In genomic region chr8:124950069-124950456, GRCm38 (mm10) we compare ENCODE assay signal across 8 mouse cellular contexts. TPM values are rescaled to one million over a fixed set of nuclear protein-coding genes. Genes with fewer than 3 reads are reported as not detected.
DNase-seq lines count a peak whose midpoint lies in the region; ATAC-seq lines count a peak whose summit lies in the region.

No protein-coding gene starts in this region.

- H3K9ac ChIP-seq in hindbrain, embryonic 15.5 days: peak overlapping the region; percentile 97
- peak overlapping the region; percentile 94 for H3K9ac ChIP-seq in midbrain, embryonic 15.5 days

- ATAC-seq in hindbrain, embryonic 15.5 days (ENCODE audit: low FRiP score, low read depth): no peak
- ATAC-seq in midbrain, embryonic 15.5 days (replicated peaks): no peak

- H3K4me2 ChIP-seq in hindbrain, embryonic 15.5 days: peak overlapping the region; percentile 75
- H3K4me2 ChIP-seq in midbrain, embryonic 15.5 days: peak overlapping the region; percentile 84

- DNase-seq in kidney, adult 18-20 months: peak; percentile 18
- DNase-seq in kidney, postnatal 4 days: no peak
- peak; percentile 24 for DNase-seq in adipocyte (ENCODE audit: low spot score)
- DNase-seq in adrenal gland, postnatal 4 days (ENCODE audit: low spot score in 2 of 2): no peak
- DNase-seq in adrenal gland, postnatal 10 days: no peak
- no peak for DNase-seq in left cerebral cortex, adult 11 months (ENCODE audit: low spot score)

- no peaks in the 10 kb centered on the region for H3K27me3 ChIP-seq in hindbrain, embryonic 15.5 days
- no peaks in the 10 kb centered on the region for H3K27me3 ChIP-seq in midbrain, embryonic 15.5 days (replicated peaks)

- 28% methylated on average over 10 of the region's 10 CpGs for WGBS in hindbrain, embryonic 15.5 days
- WGBS in midbrain, embryonic 15.5 days: 25% methylated on average over 10 of the region's 10 CpGs

- H3K4me1 ChIP-seq in hindbrain, embryonic 15.5 days (replicated peaks): peaks cover 40% of the 10 kb centered on the region
- peaks cover 39% of the 10 kb centered on the region for H3K4me1 ChIP-seq in midbrain, embryonic 15.5 days

- no peaks in the 10 kb centered on the region for H3K9me3 ChIP-seq in hindbrain, embryonic 15.5 days
- no peaks in the 10 kb centered on the region for H3K9me3 ChIP-seq in midbrain, embryonic 15.5 days

- no peaks in the 10 kb centered on the region for H3K36me3 ChIP-seq in hindbrain, embryonic 15.5 days
- H3K36me3 ChIP-seq in midbrain, embryonic 15.5 days (replicated peaks): no peaks in the 10 kb centered on the region

- H3K27ac ChIP-seq in hindbrain, embryonic 15.5 days (replicated peaks): peak overlapping the region; percentile 98
- H3K27ac ChIP-seq in midbrain, embryonic 15.5 days: peak overlapping the region; percentile 97

- H3K4me3 ChIP-seq in hindbrain, embryonic 15.5 days: peak overlapping the region; percentile 96
- peak overlapping the region; percentile 87 for H3K4me3 ChIP-seq in midbrain, embryonic 15.5 days

RNA-seq across cellular contexts. Expression of gene Egln1, which starts 0.9 kb away (rescaled TPM):
- polyA plus RNA-seq in hindbrain, embryonic 15.5 days (2015; fragmentation: Nextera tagmentation; extraction: Ambion mirVana): 15.5 and 16.9 TPM in 2 replicates
- 17.8 and 18.1 TPM in 2 replicates for polyA plus RNA-seq in midbrain, embryonic 15.5 days (2015; fragmentation: Nextera tagmentation; extraction: Ambion mirVana)
- total RNA-seq in adrenal gland, postnatal 4 days (2021): 10 to 100 TPM; 45.2 to 47.4 TPM
- total RNA-seq in adrenal gland, postnatal 10 days (2021): 10 to 100 TPM; 66.9 to 73.0 TPM

RNA-seq across cellular contexts. Expression of gene Sprtn, which starts 52.4 kb away (rescaled TPM):
- 8.8 and 9.3 TPM in 2 replicates for polyA plus RNA-seq in hindbrain, embryonic 15.5 days (2015; fragmentation: Nextera tagmentation; extraction: Ambion mirVana)
- 10.4 and 10.7 TPM in 2 replicates for polyA plus RNA-seq in midbrain, embryonic 15.5 days (2015; fragmentation: Nextera tagmentation; extraction: Ambion mirVana)
- total RNA-seq in adrenal gland, postnatal 4 days (2021): 10 to 100 TPM; 26.1 to 28.0 TPM
- total RNA-seq in adrenal gland, postnatal 10 days (2021): 10 to 100 TPM; 20.2 to 21.3 TPM

RNA-seq across cellular contexts. Expression of gene Exoc8, which starts 52.6 kb away (rescaled TPM):
- polyA plus RNA-seq in hindbrain, embryonic 15.5 days (2015; fragmentation: Nextera tagmentation; extraction: Ambion mirVana): 14.6 and 15.2 TPM in 2 replicates
- polyA plus RNA-seq in midbrain, embryonic 15.5 days (2015; fragmentation: Nextera tagmentation; extraction: Ambion mirVana): 15.5 and 16.3 TPM in 2 replicates
- 10 to 100 TPM; 17.1 to 19.8 TPM for total RNA-seq in adrenal gland, postnatal 4 days (2021)
- 10 to 100 TPM; 21.0 to 21.1 TPM for total RNA-seq in adrenal gland, postnatal 10 days (2021)

Comparison
In these comparisons a context has a peak if more than half of its experiments do, and no peak if none do; other contexts are left out.
1. DNase-seq: peak in kidney, adult 18-20 months (single experiment) and adipocyte (single experiment); none in kidney, postnatal 4 days (0 of 2), adrenal gland, postnatal 4 days (0 of 2), adrenal gland, postnatal 10 days (single experiment) and left cerebral cortex, adult 11 months (single experiment).